Mouse (Mus musculus) limb, embryonic 13.5 days (tissue): ENCODE data around the gene Ciz1. TPM values are rescaled to one million over a fixed set of nuclear protein-coding genes. Genes with fewer than 3 reads are reported as not detected.

ENCODE experiments used
- ATAC-seq: fragments of 200-750 bp; cut with Nextera tagmentation; 2 replicates; pipeline ENCODE4 v1.8.0; 2017; ENCODE audit warnings: low read depth, moderate number of reproducible peaks, moderate TSS enrichment; ENCODE audit not compliant: low FRiP score
- H3K27ac ChIP-seq: fragments of 300-500 bp; sonication (generic); 2 replicates; pipeline ENCODE4 v1.5.1; 2015; ENCODE audit warnings: inconsistent platforms, mild to moderate bottlenecking, moderate library complexity
- H3K27me3 ChIP-seq: fragments of 300-500 bp; sonication (generic); 2 replicates; pipeline ENCODE4 v1.6.1; 2015; ENCODE audit warnings: mild to moderate bottlenecking, inconsistent platforms
- H3K36me3 ChIP-seq: fragments of 300-500 bp; sonication (generic); 2 replicates; pipeline ENCODE4 v1.6.1; 2015; ENCODE audit warnings: inconsistent platforms, mild to moderate bottlenecking, moderate library complexity
- H3K4me1 ChIP-seq: fragments of 300-500 bp; sonication (generic); 2 replicates; pipeline ENCODE4 v1.6.1; 2015; ENCODE audit warnings: inconsistent platforms
- H3K4me2 ChIP-seq: fragments of 300-500 bp; sonication (generic); replicated peaks from 2 replicates; pipeline ENCODE4 v1.6.1; 2015; ENCODE audit warnings: inconsistent platforms, mild to moderate bottlenecking, moderate library complexity
- H3K4me3 ChIP-seq: fragments of 300-500 bp; sonication (generic); 2 replicates; pipeline ENCODE4 v1.5.1; 2015; ENCODE audit warnings: moderate library complexity, mild to moderate bottlenecking, inconsistent platforms
- H3K9ac ChIP-seq: fragments of 300-500 bp; sonication (generic); 2 replicates; pipeline ENCODE4 v1.6.1; 2015; ENCODE audit warnings: mild to moderate bottlenecking, inconsistent platforms
- H3K9me3 ChIP-seq: fragments of 300-500 bp; sonication (generic); 2 replicates; pipeline ENCODE4 v1.6.1; 2016; ENCODE audit warnings: inconsistent platforms
- WGBS: fragments of 180-500 bp; shearing (Covaris S2); methylation state at CpG from one replicate; pipeline ENCODE4 v1.1.7; 2015; 5-methylcytosine and 5-hydroxymethylcytosine counted together
- polyA plus RNA-seq: library from polyadenylated mRNA; unstranded; fragments of >200 nt; fragmentation: Nextera tagmentation; extraction: Ambion mirVana; gene quantifications from 2 replicates; pipeline ENCODE4 v1.2.1, GENCODE M21; 2015

Ciz1 gene
- polyA plus RNA-seq, 1 experiment from 2014 or later, result 54.9 TPM

DNA sequence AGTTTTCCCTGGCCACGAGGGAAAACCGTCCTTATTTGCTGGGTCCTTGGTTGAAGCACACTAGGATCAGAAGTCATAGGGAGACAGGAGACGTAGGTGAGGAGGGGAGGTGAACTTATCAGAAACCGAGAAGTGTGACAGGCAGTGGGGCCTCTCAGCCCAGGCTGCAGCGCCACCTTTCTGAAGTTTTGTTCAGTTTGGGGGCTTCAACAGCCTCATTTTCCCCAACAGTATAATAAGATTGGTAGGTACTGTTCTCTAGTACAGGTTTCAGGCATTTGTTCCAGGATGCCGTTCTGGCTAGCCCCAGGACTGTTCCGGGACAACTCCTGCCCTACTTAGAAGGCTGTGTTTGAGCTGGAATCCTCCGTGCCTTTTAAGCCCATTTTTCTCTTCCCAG lies 42.8 kb downstream of the Ciz1 start:
- H3K27me3 ChIP-seq, result no peaks in the 10 kb centered on the region
- peak overlapping the region; percentile 95 for H3K4me3 ChIP-seq
- H3K36me3 ChIP-seq, result peaks cover 18% of the 10 kb centered on the region
- peaks cover 22% of the 10 kb centered on the region for H3K4me1 ChIP-seq
- H3K4me2 ChIP-seq, result peak overlapping the region; percentile 82
- peak overlapping the region; percentile 90 for H3K9ac ChIP-seq
- peak overlapping the region; percentile 88 for H3K27ac ChIP-seq
- no peak for ATAC-seq
- 5% methylated on average over 8 of the region's 8 CpGs for WGBS
- no peaks in the 10 kb centered on the region for H3K9me3 ChIP-seq

DNA sequence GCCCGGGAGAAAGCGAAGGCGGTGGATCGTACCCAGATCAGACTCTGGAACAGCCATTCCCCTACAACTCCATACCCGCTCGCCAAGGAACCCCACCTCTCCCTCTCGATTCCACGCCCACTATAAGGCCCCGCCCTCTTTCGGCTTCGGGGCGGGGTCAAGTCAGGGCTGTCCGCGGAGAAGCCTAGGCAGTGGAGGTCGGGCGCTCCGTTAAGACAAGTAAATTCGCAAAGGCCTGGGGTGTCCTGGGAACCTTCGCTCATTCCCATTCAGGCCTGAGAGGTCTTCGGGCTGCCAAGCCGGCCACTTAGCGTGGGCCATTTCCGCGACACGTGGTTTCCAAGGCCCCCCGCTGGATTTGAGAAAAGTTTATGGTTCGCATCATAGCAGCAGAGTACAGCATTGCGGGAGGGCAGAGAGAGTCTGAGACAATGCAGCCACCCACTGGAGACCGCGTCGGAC lies 43.4 kb downstream of the Ciz1 start, which contains the start of gene Ptges2:
Gene Ptges2, plus strand, starts transcription at position 413 of the 462 bp plus-strand sequence.
- no peaks in the 10 kb centered on the region for H3K27me3 ChIP-seq
- peaks cover 22% of the 10 kb centered on the region for H3K4me1 ChIP-seq
- peak within 1 kb of the TSS; percentile 88 for H3K27ac ChIP-seq
- peak; percentile 93 for ATAC-seq
- peak within 1 kb of the TSS; percentile 95 for H3K4me3 ChIP-seq
- no peaks in the 10 kb centered on the region for H3K9me3 ChIP-seq
- peak within 1 kb of the TSS; percentile 82 for H3K4me2 ChIP-seq
- under 1% methylated on average over 31 of the region's 31 CpGs for WGBS
- peak within 1 kb of the TSS; percentile 90 for H3K9ac ChIP-seq
- H3K36me3 ChIP-seq, result peaks cover 23% of the 10 kb centered on the region

DNA sequence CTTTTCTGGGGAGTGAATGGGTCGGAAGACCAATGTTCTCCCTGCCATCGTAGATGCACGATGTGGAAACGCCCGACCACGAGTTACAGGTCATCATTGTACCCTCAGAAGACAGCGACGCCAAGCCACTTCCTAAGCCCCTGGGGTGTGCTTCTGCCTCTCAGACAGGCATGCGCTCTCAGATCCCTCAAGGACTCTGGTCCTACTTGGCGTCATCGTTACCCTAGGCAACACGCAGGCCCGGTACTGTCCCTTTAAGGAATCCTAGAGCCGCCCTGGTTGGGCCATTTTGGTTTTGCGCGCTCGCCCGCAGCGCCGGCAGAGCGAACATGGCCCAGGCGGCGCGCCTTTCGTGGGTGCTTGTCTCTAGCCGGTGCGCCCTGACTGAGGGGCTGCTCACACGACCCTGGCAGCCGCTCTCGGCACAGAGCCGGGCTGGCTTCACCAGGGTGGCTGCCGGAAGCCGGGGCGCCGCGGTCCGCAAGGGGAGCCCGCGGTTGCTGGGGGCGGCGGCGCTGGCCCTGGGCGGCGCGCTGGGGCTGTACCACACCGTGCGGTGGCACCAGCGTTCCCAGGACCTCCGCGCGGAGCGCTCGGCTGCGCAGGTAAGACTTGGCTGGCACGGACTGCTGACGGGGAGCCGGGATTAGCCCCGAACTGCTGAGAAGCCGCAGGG lies 44.0 kb downstream of the Ciz1 start:
- Histone ChIP-seq H3K36me3 (peaks cover 29% of the 10 kb centered on the region), H3K27me3 (no peaks in the 10 kb centered on the region), H3K4me1 (peaks cover 18% of the 10 kb centered on the region), H3K9me3 (no peaks in the 10 kb centered on the region), H3K27ac (peak overlapping the region; percentile 88), H3K4me3 (peak overlapping the region; percentile 95), H3K4me2 (peak overlapping the region; percentile 82), H3K9ac (peak overlapping the region; percentile 90)
- WGBS, result under 1% methylated on average over 58 of the region's 59 CpGs
- peak; percentile 92 for ATAC-seq

DNA sequence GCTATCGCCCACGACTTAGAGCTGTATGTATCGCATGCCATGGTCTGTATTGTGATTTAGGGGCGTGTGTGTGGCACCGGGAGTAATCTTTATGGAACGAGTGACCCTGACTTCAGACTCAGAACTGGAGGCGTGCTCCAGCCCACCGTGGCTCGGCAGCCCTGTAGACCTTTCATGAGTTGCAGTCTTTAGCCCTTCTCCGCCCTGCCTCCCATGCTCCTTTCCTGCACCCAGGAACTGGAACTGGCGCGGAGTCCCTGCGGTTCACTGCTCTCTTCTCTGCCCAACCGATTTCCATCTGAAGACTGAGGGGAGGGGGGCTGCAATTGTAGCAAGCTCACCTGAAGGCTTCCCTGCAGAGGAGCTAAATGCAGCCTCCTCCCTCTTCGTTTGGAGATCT lies 44.6 kb downstream of the Ciz1 start:
- H3K9me3 ChIP-seq, result no peaks in the 10 kb centered on the region
- no peak for ATAC-seq
- peak overlapping the region; percentile 95 for H3K4me3 ChIP-seq
- peak overlapping the region; percentile 90 for H3K9ac ChIP-seq
- no peak overlapping the region; the same call in 1 of the 2 replicates for H3K27ac ChIP-seq
- no peaks in the 10 kb centered on the region for H3K27me3 ChIP-seq
- H3K4me2 ChIP-seq, result peak overlapping the region; percentile 82
- peaks cover 18% of the 10 kb centered on the region for H3K4me1 ChIP-seq
- H3K36me3 ChIP-seq, result peaks cover 34% of the 10 kb centered on the region
- 0% methylated on average over 15 of the region's 15 CpGs for WGBS

DNA sequence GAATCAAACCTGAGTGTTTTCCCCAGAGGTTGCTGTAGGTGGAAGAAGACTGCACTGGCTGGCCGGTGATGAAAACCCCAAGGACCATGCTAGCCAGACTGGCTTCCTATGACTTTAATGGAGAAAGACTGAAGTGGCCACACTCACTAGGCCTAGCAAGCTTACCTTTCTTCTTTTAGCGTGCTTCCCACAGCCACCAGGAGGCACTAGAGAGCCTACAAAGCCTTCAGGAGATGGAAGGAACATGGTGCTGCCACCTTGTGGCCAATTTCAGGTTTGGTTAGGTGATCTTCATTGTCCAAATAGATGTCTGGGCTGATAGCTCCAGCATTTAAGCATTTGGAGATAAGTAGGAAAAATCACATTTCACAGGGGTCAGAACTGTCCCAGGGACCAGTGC lies 52.5 kb downstream of the Ciz1 start:
- Histone ChIP-seq H3K4me1 (peaks cover 13% of the 10 kb centered on the region), H3K9me3 (no peaks in the 10 kb centered on the region), H3K4me3 (no peak overlapping the region), H3K36me3 (peaks cover 35% of the 10 kb centered on the region), H3K27me3 (no peaks in the 10 kb centered on the region), H3K9ac (no peak overlapping the region), H3K27ac (no peak overlapping the region), H3K4me2 (no peak overlapping the region)
- 17% methylated on average over 2 of the region's 2 CpGs for WGBS
- ATAC-seq, result no peak

DNA sequence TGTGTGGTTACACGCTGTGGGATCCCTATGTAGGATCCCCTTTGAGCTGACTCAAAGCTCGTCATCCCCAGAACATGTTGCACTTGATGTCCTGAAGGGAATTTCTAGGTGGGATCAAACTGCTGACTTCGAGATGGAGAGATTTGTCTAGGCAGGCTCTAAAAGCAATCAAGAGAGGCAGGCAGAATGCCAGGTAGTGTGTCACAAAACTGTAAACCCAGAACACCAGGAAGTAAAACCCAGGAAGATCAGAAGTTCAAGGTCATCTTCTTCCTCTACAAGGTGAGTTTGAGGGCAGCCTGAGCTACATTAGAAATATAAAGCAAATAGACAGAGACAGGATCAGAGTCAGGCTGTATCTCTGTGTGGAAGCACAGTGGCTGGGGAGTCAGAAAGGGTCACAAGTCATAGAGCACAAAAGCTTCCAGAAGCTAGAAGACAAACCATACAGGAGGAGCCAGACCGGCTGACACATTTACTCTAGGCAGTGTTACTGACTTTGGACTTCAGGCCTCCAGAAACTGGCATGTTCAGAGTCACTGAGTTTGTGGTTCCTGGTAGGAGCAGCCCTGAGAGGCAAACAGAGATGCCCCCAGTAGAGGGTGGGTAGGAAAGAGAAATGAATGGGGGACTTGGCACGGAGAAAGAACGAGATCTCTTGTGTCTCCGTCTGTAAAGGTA lies 55.2 kb downstream of the Ciz1 start:
- WGBS, result 80% methylated on average over 7 of the region's 7 CpGs
- H3K4me1 ChIP-seq, result peaks cover 13% of the 10 kb centered on the region
- no peak overlapping the region for H3K9ac ChIP-seq
- H3K9me3 ChIP-seq, result no peaks in the 10 kb centered on the region
- H3K36me3 ChIP-seq, result peaks cover 10% of the 10 kb centered on the region
- no peak overlapping the region for H3K4me3 ChIP-seq
- H3K27me3 ChIP-seq, result no peaks in the 10 kb centered on the region
- peak overlapping the region; percentile 48; the same call in 1 of the 2 replicates for H3K27ac ChIP-seq
- ATAC-seq, result no peak
- H3K4me2 ChIP-seq, result no peak overlapping the region

DNA sequence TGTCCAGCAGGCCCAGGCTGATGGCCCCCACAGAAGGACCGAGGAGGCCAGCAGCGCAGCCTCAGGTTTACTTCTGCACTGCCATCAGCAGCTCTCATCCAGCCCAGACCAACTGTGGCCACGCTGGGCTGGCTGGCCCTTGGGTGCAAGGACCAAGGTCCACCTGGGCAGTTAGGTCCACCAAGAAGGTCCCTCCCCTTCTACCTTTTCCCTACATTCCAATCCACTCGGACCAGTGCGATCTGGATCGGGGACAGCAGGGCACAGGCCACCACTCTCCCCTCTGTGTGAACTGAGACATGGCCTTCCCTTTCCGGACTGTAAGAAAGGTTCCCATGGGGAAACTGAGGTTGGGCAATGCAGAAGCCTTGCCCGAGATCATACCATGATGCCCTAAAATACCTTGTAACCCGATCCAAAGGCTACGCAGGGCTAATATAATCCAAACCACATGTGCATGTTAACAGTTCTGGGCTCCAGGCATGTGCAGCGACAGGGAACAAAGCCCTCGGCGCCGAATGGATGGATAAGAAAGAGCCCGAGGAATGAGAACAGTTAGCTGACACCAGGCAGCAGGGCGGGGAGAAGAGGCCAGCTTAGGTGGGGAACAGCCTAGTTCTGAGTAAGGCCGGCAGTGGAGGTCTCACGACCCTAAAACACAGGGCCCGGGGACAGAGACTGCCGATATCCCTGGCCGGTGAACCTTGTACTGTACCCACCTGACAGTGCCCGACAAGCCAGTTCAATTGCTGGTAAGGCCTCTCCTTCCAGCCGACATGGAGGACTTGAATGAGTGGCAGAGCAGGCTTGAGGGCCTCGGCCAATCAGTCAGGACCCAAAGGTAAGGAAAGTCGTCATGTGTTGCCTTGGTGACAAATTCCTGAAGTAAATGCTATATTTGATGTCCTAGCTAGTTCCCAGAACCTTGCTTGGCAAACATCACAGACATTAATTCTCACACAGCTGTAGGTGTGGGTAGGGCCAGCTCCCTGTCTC lies 56.6 kb downstream of the Ciz1 start:
- 26% methylated on average over 25 of the region's 25 CpGs for WGBS
- Histone ChIP-seq H3K27ac (peak overlapping the region; percentile 92), H3K4me2 (peak overlapping the region; percentile 49), H3K9ac (peak overlapping the region; percentile 59), H3K4me3 (peak overlapping the region; percentile 14; the same call in 1 of the 2 replicates), H3K4me1 (peaks cover 13% of the 10 kb centered on the region), H3K36me3 (peaks cover 4% of the 10 kb centered on the region), H3K27me3 (no peaks in the 10 kb centered on the region), H3K9me3 (no peaks in the 10 kb centered on the region)
- ATAC-seq, result peak; percentile 74

DNA sequence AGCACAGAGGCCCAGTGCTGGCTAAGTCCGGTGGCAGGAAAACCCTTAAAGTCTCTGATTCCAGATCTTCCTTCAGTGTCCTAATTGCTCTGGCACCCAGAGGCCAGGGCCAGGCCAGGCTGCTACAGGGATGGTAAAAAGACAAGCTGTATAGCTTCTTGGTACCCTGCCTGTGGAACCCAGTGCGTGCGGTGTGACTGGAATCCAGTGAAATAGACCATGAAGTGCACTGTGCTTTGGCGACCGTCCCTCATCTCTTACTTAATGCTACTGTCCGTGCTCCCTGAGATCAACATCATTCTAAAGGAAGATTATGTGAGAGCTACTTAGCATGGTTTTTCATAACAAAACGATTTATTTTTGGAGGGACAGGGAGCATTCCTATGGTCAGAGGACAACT lies 59.3 kb downstream of the Ciz1 start:
- Histone ChIP-seq H3K36me3 (peaks cover 31% of the 10 kb centered on the region), H3K27me3 (no peaks in the 10 kb centered on the region), H3K9ac (no peak overlapping the region), H3K9me3 (no peaks in the 10 kb centered on the region), H3K4me3 (no peak overlapping the region), H3K4me1 (peaks cover 13% of the 10 kb centered on the region), H3K27ac (no peak overlapping the region), H3K4me2 (no peak overlapping the region)
- ATAC-seq, result no peak
- WGBS, result 81% methylated on average over 7 of the region's 7 CpGs

DNA sequence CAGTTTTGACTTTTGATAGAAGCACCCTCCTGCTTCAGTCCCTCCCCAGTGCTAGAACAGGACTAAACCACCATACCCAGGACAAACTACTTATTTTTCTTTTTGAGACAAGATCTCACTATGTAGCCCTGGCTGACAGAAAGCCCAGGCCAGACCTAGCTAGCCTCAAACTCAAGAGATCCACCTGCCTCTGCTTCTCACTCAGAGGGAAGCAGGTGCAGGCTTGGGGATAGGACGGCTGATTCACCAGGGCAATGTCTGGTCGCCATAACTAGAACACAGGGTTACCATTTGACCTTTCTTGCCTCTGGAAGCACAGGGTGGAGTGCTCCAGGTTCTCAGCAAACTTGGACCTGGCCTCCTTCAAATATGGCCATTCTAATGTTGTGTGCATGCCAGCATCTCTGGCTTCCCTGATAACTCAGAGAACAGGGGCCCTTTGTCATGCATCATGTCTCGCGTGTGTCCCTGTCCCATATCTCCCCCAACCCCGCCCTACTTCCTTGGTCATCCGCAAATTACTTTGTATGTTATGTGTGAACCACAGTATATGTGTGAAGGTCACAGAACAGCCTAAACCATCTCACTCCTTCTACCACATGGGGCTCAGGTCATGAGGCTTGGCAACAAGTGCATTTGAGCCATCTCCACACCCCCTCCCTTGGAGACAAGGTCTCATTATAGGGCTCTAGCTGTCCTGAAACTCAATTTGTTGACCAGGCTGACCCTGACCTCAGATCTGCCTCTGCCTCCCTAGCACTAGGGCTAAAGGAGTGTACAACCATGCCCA lies 60.8 kb downstream of the Ciz1 start:
- 86% methylated on average over 6 of the region's 6 CpGs for WGBS
- Histone ChIP-seq H3K9ac (no peak overlapping the region), H3K27ac (no peak overlapping the region), H3K4me2 (no peak overlapping the region), H3K4me1 (peaks cover 13% of the 10 kb centered on the region), H3K27me3 (no peaks in the 10 kb centered on the region), H3K36me3 (peaks cover 47% of the 10 kb centered on the region), H3K4me3 (no peak overlapping the region), H3K9me3 (no peaks in the 10 kb centered on the region)
- ATAC-seq, result no peak

DNA sequence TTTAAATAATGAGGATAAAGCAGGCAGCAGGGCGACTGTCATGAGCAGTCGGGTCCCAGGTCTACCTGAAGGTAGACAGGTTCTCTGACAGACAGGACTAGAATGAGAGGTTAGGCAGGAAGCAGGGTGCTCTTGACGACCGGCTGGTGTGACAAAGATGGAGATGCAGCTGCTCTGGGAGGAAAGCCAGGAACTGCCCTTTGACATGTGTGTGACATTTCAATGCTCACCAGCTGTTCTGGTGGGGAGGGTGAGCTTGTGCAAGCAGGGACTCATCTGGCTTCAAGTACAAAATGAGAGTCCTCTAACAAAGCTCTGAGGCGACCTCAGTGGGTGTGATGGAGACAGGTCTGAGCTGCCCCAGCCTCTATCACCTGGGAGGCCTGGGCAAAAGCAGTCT lies 61.8 kb downstream of the Ciz1 start:
- H3K36me3 ChIP-seq, result peaks cover 56% of the 10 kb centered on the region
- no peak overlapping the region for H3K4me2 ChIP-seq
- H3K4me3 ChIP-seq, result no peak overlapping the region
- no peak for ATAC-seq
- H3K27me3 ChIP-seq, result no peaks in the 10 kb centered on the region
- H3K9me3 ChIP-seq, result no peaks in the 10 kb centered on the region
- peaks cover 6% of the 10 kb centered on the region for H3K4me1 ChIP-seq
- 41% methylated on average over 5 of the region's 5 CpGs for WGBS
- H3K9ac ChIP-seq, result no peak overlapping the region
- H3K27ac ChIP-seq, result no peak overlapping the region

DNA sequence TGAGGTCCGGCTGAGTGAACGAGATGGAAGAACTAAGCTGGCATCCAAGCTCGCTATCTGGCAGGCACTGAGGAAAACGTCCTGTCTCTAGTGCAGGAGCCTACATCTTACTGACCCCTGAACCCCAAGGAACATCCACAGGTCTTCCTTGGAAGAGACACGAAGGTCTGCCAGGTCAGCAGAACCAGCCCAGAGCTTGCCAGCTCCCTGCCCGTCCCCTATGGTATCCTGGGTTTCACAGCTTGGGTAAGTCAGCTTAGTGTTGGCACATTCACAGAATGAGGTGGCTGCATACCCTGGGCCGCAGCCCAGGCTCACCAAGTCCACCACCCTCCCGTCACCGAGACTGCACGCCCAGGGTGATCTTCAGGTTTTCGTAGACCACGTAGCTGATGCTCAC lies 63.7 kb downstream of the Ciz1 start:
- Histone ChIP-seq H3K4me3 (no peak overlapping the region), H3K9ac (no peak overlapping the region), H3K27ac (no peak overlapping the region), H3K4me1 (no peaks in the 10 kb centered on the region), H3K9me3 (no peaks in the 10 kb centered on the region), H3K4me2 (no peak overlapping the region), H3K27me3 (no peaks in the 10 kb centered on the region), H3K36me3 (peaks cover 75% of the 10 kb centered on the region)
- 93% methylated on average over 12 of the region's 12 CpGs for WGBS
- ATAC-seq, result no peak
